Mouse (Mus musculus): ENCODE data around the gene St6galnac3. TPM values are rescaled to one million over a fixed set of nuclear protein-coding genes. Genes with fewer than 3 reads are reported as not detected.

St6galnac3 gene
- polyA plus RNA-seq, 1 experiment from 2014 or later, result 23.2 TPM

DNA sequence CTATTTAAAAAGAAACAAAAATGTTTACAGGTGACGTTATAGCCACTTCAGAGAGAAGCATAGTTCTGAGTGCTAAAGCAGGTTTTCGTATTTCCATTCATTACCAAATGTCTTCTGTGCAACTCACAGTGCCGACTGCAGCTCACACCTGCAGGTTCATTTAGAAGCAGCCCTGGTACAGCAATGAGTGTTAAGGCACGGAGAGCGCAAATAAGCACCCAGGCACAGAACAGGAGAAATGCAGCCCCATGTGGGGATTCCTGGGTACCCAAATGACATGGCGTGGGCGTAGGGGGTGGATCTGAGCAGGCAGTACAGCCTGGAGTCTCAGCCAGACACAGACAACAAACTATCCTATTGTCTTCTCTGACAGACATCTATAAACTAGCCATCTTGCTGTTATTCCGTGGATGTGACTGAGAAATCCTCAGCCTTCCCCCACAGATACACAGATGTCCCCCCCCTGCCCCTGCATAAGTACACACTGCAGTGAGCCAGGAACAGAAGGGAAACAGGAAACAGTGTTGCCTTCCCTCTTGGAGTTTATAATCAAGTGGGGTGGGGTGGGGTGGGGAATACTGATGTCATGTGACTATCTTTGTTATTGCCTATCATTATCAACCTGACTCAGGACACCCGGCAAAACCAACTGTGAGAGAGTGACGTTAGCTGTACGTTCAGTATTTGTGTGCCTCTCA is 550.5 kb downstream of the St6galnac3 start:
- DNase-seq (ENCODE audit: low spot score), result no peak
- H3K4me3 ChIP-seq (ENCODE audit: low read depth, low read length), result no peak overlapping the region
- 90% methylated on average over 11 of the region's 11 CpGs for WGBS
- no peaks in the 10 kb centered on the region for H3K27me3 ChIP-seq (replicated peaks; ENCODE audit: control insufficient read depth, insufficient read depth, low read length)
- no peak for ATAC-seq
- no peaks in the 10 kb centered on the region for H3K4me1 ChIP-seq (ENCODE audit: control insufficient read depth, insufficient read depth, low read length)
- H3K4me2 ChIP-seq (ENCODE audit: low read length), result no peak overlapping the region
- H3K36me3 ChIP-seq (ENCODE audit: control insufficient read depth, insufficient read depth, low read length), result no peaks in the 10 kb centered on the region
- no peaks in the 10 kb centered on the region for H3K9me3 ChIP-seq (replicated peaks; ENCODE audit: control insufficient read depth, low read length)
- H3K27ac ChIP-seq (ENCODE audit: low read depth, low read length), result no peak overlapping the region
- H3K9ac ChIP-seq (ENCODE audit: low read length), result no peak overlapping the region

- DNase-seq (ENCODE audit: low spot score) (no peak), ATAC-seq (no peak)
- Histone ChIP-seq H3K4me2 (ENCODE audit: low read length) (no peak overlapping the region), H3K27ac (ENCODE audit: low read depth, low read length) (no peak overlapping the region), H3K9me3 (replicated peaks; ENCODE audit: control insufficient read depth, low read length) (no peaks in the 10 kb centered on the region), H3K27me3 (replicated peaks; ENCODE audit: control insufficient read depth, insufficient read depth, low read length) (no peaks in the 10 kb centered on the region), H3K4me1 (ENCODE audit: control insufficient read depth, insufficient read depth, low read length) (no peaks in the 10 kb centered on the region), H3K36me3 (ENCODE audit: control insufficient read depth, insufficient read depth, low read length) (no peaks in the 10 kb centered on the region), H3K4me3 (ENCODE audit: low read depth, low read length) (no peak overlapping the region), H3K9ac (ENCODE audit: low read length) (no peak overlapping the region)
- 84% methylated on average over 2 of the region's 2 CpGs for WGBS
Observed at GRCm38 (mm10) chr3:153173567-153173966, 551.4 kb downstream of the St6galnac3 start.

GRCm38 (mm10) chr3:153170146-153170545 is 554.8 kb downstream of the St6galnac3 start:
- Histone ChIP-seq H3K4me2 (ENCODE audit: low read length) (no peak overlapping the region), H3K4me3 (ENCODE audit: low read depth, low read length) (no peak overlapping the region), H3K27me3 (replicated peaks; ENCODE audit: control insufficient read depth, insufficient read depth, low read length) (no peaks in the 10 kb centered on the region), H3K36me3 (ENCODE audit: control insufficient read depth, insufficient read depth, low read length) (no peaks in the 10 kb centered on the region), H3K9me3 (replicated peaks; ENCODE audit: control insufficient read depth, low read length) (no peaks in the 10 kb centered on the region), H3K4me1 (ENCODE audit: control insufficient read depth, insufficient read depth, low read length) (no peaks in the 10 kb centered on the region), H3K27ac (ENCODE audit: low read depth, low read length) (no peak overlapping the region), H3K9ac (ENCODE audit: low read length) (no peak overlapping the region)
- DNase-seq (ENCODE audit: low spot score), result no peak
- ATAC-seq, result no peak
- 91% methylated on average over 4 of the region's 4 CpGs for WGBS

GRCm38 (mm10) chr3:153169744-153170143 is 555.2 kb downstream of the St6galnac3 start:
- WGBS, result 95% methylated on average over 11 of the region's 11 CpGs
- H3K9ac ChIP-seq (ENCODE audit: low read length), result no peak overlapping the region
- ATAC-seq (no peak), DNase-seq (ENCODE audit: low spot score) (no peak)
- H3K4me3 ChIP-seq (ENCODE audit: low read depth, low read length), result no peak overlapping the region
- H3K27ac ChIP-seq (ENCODE audit: low read depth, low read length), result no peak overlapping the region
- H3K4me2 ChIP-seq (ENCODE audit: low read length), result no peak overlapping the region
- no peaks in the 10 kb centered on the region for H3K9me3 ChIP-seq (replicated peaks; ENCODE audit: control insufficient read depth, low read length)
- no peaks in the 10 kb centered on the region for H3K36me3 ChIP-seq (ENCODE audit: control insufficient read depth, insufficient read depth, low read length)
- no peaks in the 10 kb centered on the region for H3K27me3 ChIP-seq (replicated peaks; ENCODE audit: control insufficient read depth, insufficient read depth, low read length)
- H3K4me1 ChIP-seq (ENCODE audit: control insufficient read depth, insufficient read depth, low read length), result no peaks in the 10 kb centered on the region

DNA sequence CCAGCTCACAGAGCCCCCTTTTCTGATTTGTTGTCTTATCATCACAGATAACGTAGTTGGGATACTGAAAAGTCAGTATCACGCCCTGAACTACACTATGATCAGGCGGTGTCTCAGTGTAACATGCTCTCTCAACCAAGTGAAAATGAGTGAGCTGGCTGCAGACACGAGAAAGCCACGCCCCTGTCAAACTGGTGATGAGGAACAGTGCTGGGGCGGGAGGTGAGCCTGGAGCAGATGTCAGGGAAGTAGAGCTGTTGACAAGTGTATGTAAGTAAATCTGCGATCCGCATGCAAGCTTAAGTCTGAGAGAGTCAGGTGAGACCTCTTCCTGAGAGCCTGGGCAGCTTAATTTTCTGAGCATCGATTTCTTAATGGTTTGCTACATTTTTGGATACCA is 563.3 kb downstream of the St6galnac3 start:
- Histone ChIP-seq H3K27me3 (replicated peaks; ENCODE audit: control insufficient read depth, insufficient read depth, low read length) (no peaks in the 10 kb centered on the region), H3K9ac (ENCODE audit: low read length) (no peak overlapping the region), H3K36me3 (ENCODE audit: control insufficient read depth, insufficient read depth, low read length) (no peaks in the 10 kb centered on the region), H3K4me1 (ENCODE audit: control insufficient read depth, insufficient read depth, low read length) (no peaks in the 10 kb centered on the region), H3K4me3 (ENCODE audit: low read depth, low read length) (no peak overlapping the region), H3K27ac (ENCODE audit: low read depth, low read length) (no peak overlapping the region), H3K9me3 (replicated peaks; ENCODE audit: control insufficient read depth, low read length) (no peaks in the 10 kb centered on the region), H3K4me2 (ENCODE audit: low read length) (no peak overlapping the region)
- 71% methylated on average over 9 of the region's 9 CpGs for WGBS
- no peak for ATAC-seq
- no peak for DNase-seq (ENCODE audit: low spot score)

DNA sequence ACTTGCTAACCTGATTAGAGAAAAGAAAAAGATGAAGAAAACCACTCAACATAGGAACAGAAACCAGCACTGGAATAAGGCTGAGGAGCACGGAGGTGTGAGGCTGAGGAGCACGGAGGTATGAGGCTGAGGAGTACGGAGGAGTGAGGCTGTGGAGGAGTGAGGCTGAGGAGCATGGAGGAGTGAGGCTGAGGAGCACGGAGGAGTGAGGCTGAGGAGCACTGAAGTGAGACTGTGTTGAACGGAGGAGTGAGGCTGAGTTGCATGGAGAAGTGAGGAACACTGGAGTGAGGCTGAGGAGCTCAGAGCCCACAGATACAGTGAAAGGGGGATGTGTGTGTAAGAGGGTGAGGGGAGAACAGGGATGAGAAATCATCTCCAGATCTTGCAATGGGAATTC is 564.3 kb downstream of the St6galnac3 start:
- 89% methylated on average over 5 of the region's 5 CpGs for WGBS
- DNase-seq (ENCODE audit: low spot score) (no peak), ATAC-seq (no peak)
- Histone ChIP-seq H3K4me1 (ENCODE audit: control insufficient read depth, insufficient read depth, low read length) (no peaks in the 10 kb centered on the region), H3K9ac (ENCODE audit: low read length) (no peak overlapping the region), H3K36me3 (ENCODE audit: control insufficient read depth, insufficient read depth, low read length) (no peaks in the 10 kb centered on the region), H3K4me3 (ENCODE audit: low read depth, low read length) (no peak overlapping the region), H3K27ac (ENCODE audit: low read depth, low read length) (no peak overlapping the region), H3K9me3 (replicated peaks; ENCODE audit: control insufficient read depth, low read length) (no peaks in the 10 kb centered on the region), H3K27me3 (replicated peaks; ENCODE audit: control insufficient read depth, insufficient read depth, low read length) (no peaks in the 10 kb centered on the region), H3K4me2 (ENCODE audit: low read length) (no peak overlapping the region)

- H3K4me1 ChIP-seq (ENCODE audit: control insufficient read depth, insufficient read depth, low read length), result no peaks in the 10 kb centered on the region
- no peaks in the 10 kb centered on the region for H3K9me3 ChIP-seq (replicated peaks; ENCODE audit: control insufficient read depth, low read length)
- no peaks in the 10 kb centered on the region for H3K36me3 ChIP-seq (ENCODE audit: control insufficient read depth, insufficient read depth, low read length)
- no peak overlapping the region for H3K4me3 ChIP-seq (ENCODE audit: low read depth, low read length)
- no peaks in the 10 kb centered on the region for H3K27me3 ChIP-seq (replicated peaks; ENCODE audit: control insufficient read depth, insufficient read depth, low read length)
- WGBS, result 8% methylated on average over 2 of the region's 2 CpGs
- DNase-seq (ENCODE audit: low spot score) (no peak), ATAC-seq (no peak)
- H3K27ac ChIP-seq (ENCODE audit: low read depth, low read length), result no peak overlapping the region
- no peak overlapping the region for H3K9ac ChIP-seq (ENCODE audit: low read length)
- no peak overlapping the region for H3K4me2 ChIP-seq (ENCODE audit: low read length)
Observed at GRCm38 (mm10) chr3:153148887-153149286, 576.1 kb downstream of the St6galnac3 start.

Small RNAs within 50 kb of the gene (microRNA-seq; reads per million reads assigned to microRNA genes)
- gene Gm27405, result not detected

Other genes with a start within 250 kb of the St6galnac3 start
- not detected in 2 replicates for gene Asb17, start 119.0 kb upstream of the St6galnac3 start, polyA plus RNA-seq (2014; fragmentation: Nextera tagmentation; extraction: Ambion mirVana)
- 0.06 TPM in 1 of 2 replicates, not detected in the other for gene Msh4, start 181.0 kb upstream of the St6galnac3 start, polyA plus RNA-seq (2014; fragmentation: Nextera tagmentation; extraction: Ambion mirVana)
- 49.1 and 55.4 TPM in 2 replicates for gene Rabggtb, start 187.8 kb upstream of the St6galnac3 start, polyA plus RNA-seq (2014; fragmentation: Nextera tagmentation; extraction: Ambion mirVana)
- gene Acadm, start 219.5 kb upstream of the St6galnac3 start, polyA plus RNA-seq (2014; fragmentation: Nextera tagmentation; extraction: Ambion mirVana), result 42.1 and 47.5 TPM in 2 replicates
- 10.5 and 11.2 TPM in 2 replicates for gene Slc44a5, start 248.3 kb upstream of the St6galnac3 start, polyA plus RNA-seq (2014; fragmentation: Nextera tagmentation; extraction: Ambion mirVana)

Data from forebrain, embryonic 14.5 days (tissue).